23 mouse cellular contexts compared by ENCODE assay signal in the genomic region with DNA sequence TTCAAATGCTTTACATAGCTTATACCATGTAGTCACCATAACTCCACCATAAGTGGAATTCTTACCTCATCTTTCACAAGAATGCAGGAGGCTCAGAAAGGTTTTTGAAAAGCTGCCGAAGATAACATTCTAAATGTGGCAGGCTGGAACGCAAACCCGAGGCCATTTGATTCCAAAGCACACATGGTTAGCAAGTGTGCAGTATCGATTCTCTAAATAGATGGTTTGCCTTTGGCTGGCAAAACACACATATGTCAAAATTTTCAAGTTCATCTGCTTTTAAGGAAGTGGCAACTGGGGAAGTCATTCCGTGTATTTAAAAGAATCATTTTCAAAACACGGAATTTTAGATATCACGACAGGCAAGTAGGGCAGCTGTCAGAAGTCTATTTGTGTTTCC.
DNase-seq lines count a peak whose midpoint lies in the region; ATAC-seq lines count a peak whose summit lies in the region.
"Had no signal": no experiment of that assay in that cellular context is flagged by ENCODE, and none has a peak within 500 bp of the region (broad histone marks: within the 10 kb centered on the region; RNA-seq: fewer than 3 reads in every experiment).

No protein-coding gene starts in this region.

- no peak overlapping the region for H3K9ac ChIP-seq in intestine, embryonic 15.5 days
- H3K9ac ChIP-seq: forebrain, embryonic 15.5 days; heart, embryonic 15.5 days; liver, embryonic 14.5 days; lung, embryonic 15.5 days; neural tube, embryonic 12.5 days; stomach, embryonic 15.5 days had no signal

- H3K4me3 ChIP-seq in intestine, embryonic 15.5 days (replicated peaks), result no peak overlapping the region
- H3K4me3 ChIP-seq: forebrain, embryonic 15.5 days; heart, embryonic 15.5 days; lung, embryonic 15.5 days; midbrain, embryonic 10.5 days; neural tube, embryonic 12.5 days; stomach, embryonic 15.5 days had no signal

- DNase-seq in layer of hippocampus, adult 11-12 months (ENCODE audit: low spot score), result peak; percentile 25
- no peak for DNase-seq in layer of hippocampus, postnatal 25 days (ENCODE audit: extremely low spot score in 1 of 2, low spot score in 1 of 2)
- DNase-seq in frontal cortex, adult 2 months (ENCODE audit: extremely low spot score in 1 of 2, low spot score in 1 of 2), result peak; percentile 49 to 66
- DNase-seq in left cerebral cortex, postnatal 10 days (ENCODE audit: extremely low spot score in 1 of 2, low spot score in 2 of 2), result peak; percentile 22 to 63
- DNase-seq in right cerebral cortex, postnatal 36 days (ENCODE audit: low spot score in 2 of 2), result peak; percentile 18 to 30
- DNase-seq in heart, postnatal 25 days (ENCODE audit: low spot score), result no peak
- DNase-seq in adrenal gland, postnatal 36 days, result no peak
- DNase-seq: adrenal gland, postnatal 14 days; cerebellum, adult 8-10 months; gastrocnemius, postnatal 36 days; kidney, adult 2 months; kidney, postnatal 25 days; thymus, adult 2 months had no signal

- intact Hi-C loops in left cerebral cortex, postnatal 10 days (cut with DNase I), result no loop called here
- intact Hi-C loops in heart, postnatal 25 days (cut with DNase I), result no loop called here

- no peaks in the 10 kb centered on the region for H3K27me3 ChIP-seq in intestine, embryonic 15.5 days (replicated peaks)
- H3K27me3 ChIP-seq: CH12.LX; forebrain, embryonic 15.5 days; heart, embryonic 15.5 days; lung, embryonic 15.5 days; neural tube, embryonic 12.5 days; stomach, embryonic 15.5 days had no signal

- ATAC-seq in intestine, embryonic 15.5 days, result no peak
- ATAC-seq: forebrain, embryonic 15.5 days had no signal

- no peak overlapping the region for H3K4me2 ChIP-seq in intestine, embryonic 15.5 days (replicated peaks)
- H3K4me2 ChIP-seq: forebrain, embryonic 15.5 days; heart, embryonic 15.5 days; lung, embryonic 15.5 days; neural tube, embryonic 12.5 days; stomach, embryonic 15.5 days had no signal

- no peaks in the 10 kb centered on the region for H3K9me3 ChIP-seq in intestine, embryonic 15.5 days
- H3K9me3 ChIP-seq: forebrain, embryonic 15.5 days; heart, embryonic 15.5 days; lung, embryonic 15.5 days; midbrain, embryonic 10.5 days; neural tube, embryonic 12.5 days; stomach, embryonic 15.5 days had no signal

- 91% methylated on average over 7 of the region's 7 CpGs for WGBS in intestine, embryonic 15.5 days

- H3K27ac ChIP-seq in intestine, embryonic 15.5 days, result no peak overlapping the region
- H3K27ac ChIP-seq: forebrain, embryonic 15.5 days; heart, embryonic 15.5 days; liver, embryonic 14.5 days; lung, embryonic 15.5 days; macrophage; midbrain, embryonic 10.5 days; neural tube, embryonic 12.5 days; stomach, embryonic 15.5 days had no signal

- H3K36me3 ChIP-seq in intestine, embryonic 15.5 days, result no peaks in the 10 kb centered on the region
- H3K36me3 ChIP-seq: forebrain, embryonic 15.5 days; heart, embryonic 15.5 days; lung, embryonic 15.5 days; midbrain, embryonic 10.5 days; neural tube, embryonic 12.5 days; stomach, embryonic 15.5 days had no signal

- no peaks in the 10 kb centered on the region for H3K4me1 ChIP-seq in intestine, embryonic 15.5 days (replicated peaks)
- H3K4me1 ChIP-seq: forebrain, embryonic 15.5 days; heart, embryonic 15.5 days; lung, embryonic 15.5 days; midbrain, embryonic 10.5 days; neural tube, embryonic 12.5 days; stomach, embryonic 15.5 days had no signal

Comparison
In these comparisons a context has a peak if more than half of its experiments do, and no peak if none do; other contexts are left out.
1. DNase-seq: peak in layer of hippocampus, adult 11-12 months (single experiment), frontal cortex, adult 2 months (2 of 2), left cerebral cortex, postnatal 10 days (2 of 2) and right cerebral cortex, postnatal 36 days (2 of 2); none in layer of hippocampus, postnatal 25 days (0 of 2), heart, postnatal 25 days (single experiment) and adrenal gland, postnatal 36 days (0 of 2).